Mouse (Mus musculus): ENCODE data around the gene Myo1e. TPM values are rescaled to one million over a fixed set of nuclear protein-coding genes. Genes with fewer than 3 reads are reported as not detected.

Myo1e gene
- polyA plus RNA-seq, 1 experiment = 4.9 TPM

DNA sequence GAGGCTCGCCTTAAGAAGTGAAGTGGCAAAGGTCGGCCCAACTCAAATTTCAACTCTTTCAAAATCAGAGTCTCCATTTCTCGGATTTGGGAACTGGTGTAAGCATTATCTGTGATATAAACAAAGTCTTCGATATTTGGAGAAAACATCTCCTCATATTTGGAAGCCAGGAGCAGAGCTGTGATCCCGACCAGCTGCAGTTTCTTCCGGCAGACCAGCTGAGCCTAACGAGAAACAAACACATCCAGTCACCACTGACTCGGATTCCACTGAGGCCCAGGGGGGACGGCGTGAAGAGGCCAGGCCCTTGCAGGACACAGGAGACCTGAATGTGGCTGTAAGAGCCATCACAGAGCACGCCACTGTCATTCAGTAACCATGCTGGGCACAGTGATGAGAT is 203.5 kb downstream of the Myo1e start:
- Histone ChIP-seq H3K4me3 (replicated peaks; ENCODE audit: control insufficient read depth, low read depth, low read length) (no peak overlapping the region), H3K4me1 (ENCODE audit: control insufficient read depth, insufficient read depth, low read length) (no peaks in the 10 kb centered on the region), H3K27ac (ENCODE audit: control insufficient read depth, insufficient read depth, low read depth, low read length, poor library complexity) (no peak overlapping the region)
- TF ChIP-seq CTCF (IDR thresholded peaks at IDR 0.05; ENCODE audit: control insufficient read depth, insufficient read depth, low read length) (no peak), POLR2A (IDR thresholded peaks at IDR 0.05; ENCODE audit: borderline replicate concordance, control insufficient read depth, low read depth, low read length) (no peak)
- whole genome bisulfite sequencing = 92% methylated on average over 11 of the region's 11 CpGs

DNA sequence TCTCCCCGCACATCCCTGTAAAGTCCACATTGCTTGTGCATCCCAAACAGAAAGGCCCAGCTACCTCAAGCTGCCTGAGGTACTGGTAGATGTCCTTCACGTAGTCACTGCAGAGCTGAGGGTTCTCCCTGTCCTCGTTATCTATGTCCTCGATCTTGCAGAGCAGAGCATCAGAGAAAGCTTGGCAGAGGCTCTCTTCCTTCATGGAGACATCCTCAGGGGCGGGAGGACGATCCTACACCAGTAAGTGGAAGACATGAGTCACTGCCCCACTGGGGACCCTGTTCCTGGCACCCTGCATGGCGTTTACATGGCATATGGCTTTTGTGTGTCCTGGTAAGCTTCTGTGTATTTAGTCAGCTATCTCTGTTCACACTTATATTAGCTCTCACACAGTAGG is 205.9 kb downstream of the Myo1e start:
- Histone ChIP-seq H3K27ac (ENCODE audit: control insufficient read depth, insufficient read depth, low read depth, low read length, poor library complexity) (no peak overlapping the region), H3K4me3 (replicated peaks; ENCODE audit: control insufficient read depth, low read depth, low read length) (no peak overlapping the region), H3K4me1 (ENCODE audit: control insufficient read depth, insufficient read depth, low read length) (no peaks in the 10 kb centered on the region)
- no peak for TF ChIP-seq POLR2A (IDR thresholded peaks at IDR 0.05; ENCODE audit: borderline replicate concordance, control insufficient read depth, low read depth, low read length)
- no peak for TF ChIP-seq CTCF (IDR thresholded peaks at IDR 0.05; ENCODE audit: control insufficient read depth, insufficient read depth, low read length)
- WGBS = 88% methylated on average over 7 of the region's 7 CpGs

DNA sequence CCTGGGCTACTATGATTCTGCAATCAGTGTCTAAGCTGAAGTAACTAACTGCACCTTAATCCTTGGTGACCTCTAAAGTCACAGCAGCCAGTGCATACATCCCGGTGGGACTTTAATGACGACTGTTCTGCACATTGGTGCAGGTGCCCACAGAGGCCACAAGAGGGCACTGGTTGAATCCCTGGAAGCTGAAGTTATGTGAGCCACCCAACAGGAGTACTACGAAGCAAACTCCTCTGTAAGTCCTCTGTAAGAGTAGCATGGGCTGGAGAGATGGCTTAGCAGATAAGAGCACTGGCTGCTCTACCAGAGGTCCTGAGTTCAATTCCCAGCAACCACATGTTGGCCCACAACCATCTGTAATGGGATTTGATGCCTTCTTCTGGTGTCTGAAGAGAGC is 209.3 kb downstream of the Myo1e start:
- TF ChIP-seq CTCF (IDR thresholded peaks at IDR 0.05; ENCODE audit: control insufficient read depth, insufficient read depth, low read length) (peak; percentile 62), POLR2A (IDR thresholded peaks at IDR 0.05; ENCODE audit: borderline replicate concordance, control insufficient read depth, low read depth, low read length) (no peak)

DNA sequence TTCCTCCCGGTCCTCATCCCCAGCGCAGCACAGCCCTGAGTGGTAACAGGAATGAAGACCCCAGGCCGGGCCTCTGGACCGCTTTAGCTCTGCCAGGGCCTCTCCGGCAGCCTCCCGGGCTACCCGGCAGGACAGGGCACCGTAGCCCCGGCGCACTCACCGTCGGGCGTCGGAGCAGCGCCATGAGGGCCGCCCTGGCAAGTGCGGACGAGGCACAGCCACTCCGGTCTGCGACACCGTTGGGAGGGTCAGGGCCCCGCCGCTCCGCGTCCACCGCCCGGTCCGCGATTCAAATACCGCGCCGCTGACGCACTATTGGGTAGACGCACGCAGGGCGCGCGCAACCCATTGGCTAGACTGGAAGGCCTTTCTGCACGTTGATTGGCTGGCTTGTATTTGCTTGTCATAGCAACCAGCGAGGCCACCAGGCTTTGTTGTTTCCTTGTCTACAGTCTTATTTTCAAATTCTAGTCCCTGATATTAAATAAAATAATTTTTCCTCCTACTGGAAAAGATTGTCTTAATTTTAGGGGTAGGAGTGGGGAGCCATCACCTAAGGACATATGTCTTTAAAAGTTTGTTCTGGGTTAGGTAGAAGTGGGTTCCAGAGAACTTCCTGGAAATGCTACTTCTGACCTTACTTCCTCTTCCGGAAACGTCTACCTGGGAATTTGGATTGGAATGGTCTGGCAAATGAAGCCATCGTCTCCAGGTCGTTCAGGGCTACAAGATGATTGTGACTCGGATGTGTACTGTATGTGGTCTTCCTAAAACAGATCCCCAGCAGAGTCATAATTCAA is 214.3 kb downstream of the Myo1e start, which contains the start of gene Ccnb2:
Ccnb2 (minus strand) TSS at position 291 of the 800 bp plus-strand sequence.
- peak within 1 kb of the TSS; percentile 86 for H3K4me3 ChIP-seq (replicated peaks; ENCODE audit: control insufficient read depth, low read depth, low read length)
- H3K4me1 ChIP-seq (ENCODE audit: control insufficient read depth, insufficient read depth, low read length) = no peaks in the 10 kb centered on the region
- H3K27ac ChIP-seq (ENCODE audit: control insufficient read depth, insufficient read depth, low read depth, low read length, poor library complexity) = peak within 1 kb of the TSS; percentile 86
- peak; percentile 96 for TF ChIP-seq POLR2A (IDR thresholded peaks at IDR 0.05; ENCODE audit: borderline replicate concordance, control insufficient read depth, low read depth, low read length)
- no peak for TF ChIP-seq CTCF (IDR thresholded peaks at IDR 0.05; ENCODE audit: control insufficient read depth, insufficient read depth, low read length)
- under 1% methylated on average over 45 of the region's 45 CpGs for WGBS

More for the DNA sequence above, 209.3 kb downstream of the Myo1e start:
- WGBS = 65% methylated on average over 3 of the region's 3 CpGs
- H3K4me1 ChIP-seq (ENCODE audit: control insufficient read depth, insufficient read depth, low read length) = no peaks in the 10 kb centered on the region
- H3K27ac ChIP-seq (ENCODE audit: control insufficient read depth, insufficient read depth, low read depth, low read length, poor library complexity) = no peak overlapping the region
- no peak overlapping the region for H3K4me3 ChIP-seq (replicated peaks; ENCODE audit: control insufficient read depth, low read depth, low read length)

DNA sequence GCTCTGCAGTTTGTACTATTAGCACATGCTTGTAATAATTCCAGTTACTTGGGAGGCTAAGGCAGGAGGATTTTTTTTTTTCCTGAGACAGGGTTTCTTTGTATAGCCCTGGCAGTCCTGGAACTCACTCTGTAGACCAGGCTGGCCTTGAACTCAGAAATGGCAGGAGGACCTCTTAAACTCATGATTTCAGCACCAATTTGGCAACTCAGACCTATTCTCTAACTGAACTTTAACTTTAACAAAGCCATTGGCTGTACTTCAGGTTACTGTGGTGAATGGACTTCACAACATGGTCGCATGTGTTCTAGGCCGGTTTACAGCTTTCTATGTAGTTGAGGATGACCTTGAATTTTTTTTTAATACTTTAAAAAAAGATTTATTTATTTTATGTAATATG is 215.5 kb downstream of the Myo1e start:
- no peak overlapping the region for H3K27ac ChIP-seq (ENCODE audit: control insufficient read depth, insufficient read depth, low read depth, low read length, poor library complexity)
- WGBS = 93% methylated on average over 2 of the region's 2 CpGs
- TF ChIP-seq POLR2A (IDR thresholded peaks at IDR 0.05; ENCODE audit: borderline replicate concordance, control insufficient read depth, low read depth, low read length) = no peak
- TF ChIP-seq CTCF (IDR thresholded peaks at IDR 0.05; ENCODE audit: control insufficient read depth, insufficient read depth, low read length) = no peak
- no peak overlapping the region for H3K4me3 ChIP-seq (replicated peaks; ENCODE audit: control insufficient read depth, low read depth, low read length)
- no peaks in the 10 kb centered on the region for H3K4me1 ChIP-seq (ENCODE audit: control insufficient read depth, insufficient read depth, low read length)

DNA sequence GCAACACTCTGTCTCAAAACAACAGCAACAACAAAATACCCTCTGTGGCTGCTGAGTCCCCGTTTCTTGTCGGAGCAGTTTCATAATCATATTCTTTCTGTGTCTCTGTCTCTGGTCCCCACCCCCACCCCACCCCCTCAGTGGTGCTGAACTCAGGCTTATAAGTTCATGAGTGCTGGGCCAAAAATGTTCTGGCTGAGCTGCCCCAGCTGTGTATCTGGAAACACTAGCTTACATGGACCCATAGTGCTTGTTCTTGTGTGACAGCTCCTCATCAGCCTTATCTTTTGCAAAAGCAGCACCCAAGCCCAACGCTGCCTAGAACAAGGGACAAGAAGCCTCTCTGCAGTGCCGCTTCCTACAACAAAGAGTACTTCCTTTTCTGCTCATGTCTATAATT is 232.8 kb downstream of the Myo1e start:
- no peak overlapping the region for H3K27ac ChIP-seq (ENCODE audit: control insufficient read depth, insufficient read depth, low read depth, low read length, poor library complexity)
- no peaks in the 10 kb centered on the region for H3K4me1 ChIP-seq (ENCODE audit: control insufficient read depth, insufficient read depth, low read length)
- no peak overlapping the region for H3K4me3 ChIP-seq (replicated peaks; ENCODE audit: control insufficient read depth, low read depth, low read length)
- WGBS = 88% methylated on average over 4 of the region's 4 CpGs
- no peak for TF ChIP-seq POLR2A (IDR thresholded peaks at IDR 0.05; ENCODE audit: borderline replicate concordance, control insufficient read depth, low read depth, low read length)
- TF ChIP-seq CTCF (IDR thresholded peaks at IDR 0.05; ENCODE audit: control insufficient read depth, insufficient read depth, low read length) = no peak

DNA sequence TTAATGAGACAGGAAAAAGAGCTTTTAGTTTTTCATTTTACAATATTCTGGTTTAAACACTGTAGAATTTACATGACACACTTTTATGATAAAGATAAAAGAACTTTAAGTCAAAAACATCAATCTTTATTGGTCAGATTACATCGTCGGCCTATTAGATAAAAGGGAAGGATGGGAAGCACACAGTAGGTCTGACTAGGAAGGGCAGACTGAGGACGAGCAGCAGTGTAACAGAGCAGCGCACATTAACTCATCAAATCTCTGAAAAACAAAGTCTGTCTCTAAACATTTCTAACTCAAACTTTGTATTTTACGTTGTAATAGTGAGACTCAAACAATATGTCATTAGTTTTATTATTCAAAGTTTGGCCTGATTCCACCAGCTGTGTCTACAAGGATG is 241.9 kb downstream of the Myo1e start:
- Histone ChIP-seq H3K4me1 (ENCODE audit: control insufficient read depth, insufficient read depth, low read length) (no peaks in the 10 kb centered on the region; the same call in 1 of the 2 replicates), H3K4me3 (replicated peaks; ENCODE audit: control insufficient read depth, low read depth, low read length) (no peak overlapping the region), H3K27ac (ENCODE audit: control insufficient read depth, insufficient read depth, low read depth, low read length, poor library complexity) (no peak overlapping the region)
- 88% methylated on average over 5 of the region's 5 CpGs for WGBS
- TF ChIP-seq POLR2A (IDR thresholded peaks at IDR 0.05; ENCODE audit: borderline replicate concordance, control insufficient read depth, low read depth, low read length) = no peak
- TF ChIP-seq CTCF (IDR thresholded peaks at IDR 0.05; ENCODE audit: control insufficient read depth, insufficient read depth, low read length) = no peak

Other genes starting within 250 kb of the Myo1e start
- 42.5 and 63.5 TPM in 2 replicates for gene Bnip2, start 217.9 kb upstream of the Myo1e start, polyA plus RNA-seq (2011; ENCODE audit: insufficient read depth, insufficient read length, low replicate concordance, missing spikeins)
- gene Gtf2a2, start 194.8 kb upstream of the Myo1e start, polyA plus RNA-seq (2011; ENCODE audit: insufficient read depth, insufficient read length, low replicate concordance, missing spikeins) = 71.1 and 78.5 TPM in 2 replicates
- gene Gcnt3, start 169.3 kb upstream of the Myo1e start, polyA plus RNA-seq (2011; ENCODE audit: insufficient read depth, insufficient read length, low replicate concordance, missing spikeins) = 0.59 and 0.70 TPM in 2 replicates
- 0.25 and 1.8 TPM in 2 replicates for gene Fam81a, start 64.8 kb upstream of the Myo1e start, polyA plus RNA-seq (2011; ENCODE audit: insufficient read depth, insufficient read length, low replicate concordance, missing spikeins)
- gene Ccnb2, start 214.2 kb downstream of the Myo1e start, polyA plus RNA-seq (2011; ENCODE audit: insufficient read depth, insufficient read length, low replicate concordance, missing spikeins) = 69.4 and 109 TPM in 2 replicates